Mouse (Mus musculus) neural tube, embryonic 11.5 days (tissue): ENCODE measurements at regions not wholly inside any gene's neighbourhood (a gene's known extent, or its start where the extent isn't known, plus 50 kb on each side); places are given as distances from the start of the nearest gene placed in this dataset.
"Not testable (repeated sequence)": the region's sequence is repeated elsewhere in the genome, so short reads cannot be mapped to it uniquely, and the experiment has no call there.

Experiments used
- ATAC-seq: fragments of 200-750 bp; cut with Nextera tagmentation; 2 replicates; pipeline ENCODE4 v1.8.0; 2017; ENCODE audit warnings: moderate number of reproducible peaks, mild to moderate bottlenecking, moderate TSS enrichment, moderate library complexity; ENCODE audit not compliant: insufficient read depth, low FRiP score, low TSS enrichment
- DNase-seq: peaks from one replicate; pipeline ENCODE4 v3.0.0-alpha.2; 2015; ENCODE audit warnings: low spot score
- H3K27ac ChIP-seq: fragments of 300-500 bp; sonication (generic); 2 replicates; pipeline ENCODE4 v1.5.1; 2014; ENCODE audit warnings: low read depth, mild to moderate bottlenecking, low read length
- H3K27me3 ChIP-seq: fragments of 300-500 bp; sonication (generic); 2 replicates; pipeline ENCODE4 v1.6.1; 2014; ENCODE audit warnings: mild to moderate bottlenecking, low read length, mixed read lengths; ENCODE audit not compliant: control insufficient read depth, insufficient read depth
- H3K36me3 ChIP-seq: fragments of 300-500 bp; sonication (generic); 2 replicates; pipeline ENCODE4 v1.6.1; 2014; ENCODE audit warnings: mild to moderate bottlenecking, low read length, moderate library complexity, mixed read lengths; ENCODE audit not compliant: control insufficient read depth, insufficient read depth
- H3K4me1 ChIP-seq: fragments of 300-500 bp; sonication (generic); 2 replicates; pipeline ENCODE4 v1.6.1; 2014; ENCODE audit warnings: low read length, mixed read lengths; ENCODE audit not compliant: control insufficient read depth, insufficient read depth
- H3K4me2 ChIP-seq: fragments of 300-500 bp; sonication (generic); 2 replicates; pipeline ENCODE4 v1.6.1; 2014; ENCODE audit warnings: low read depth, mild to moderate bottlenecking, moderate library complexity
- H3K4me3 ChIP-seq: fragments of 300-500 bp; sonication (generic); 2 replicates; pipeline ENCODE4 v1.5.1; 2014; ENCODE audit warnings: low read depth, low read length
- H3K9ac ChIP-seq: fragments of 300-500 bp; sonication (generic); 2 replicates; pipeline ENCODE4 v1.6.1; 2014; ENCODE audit warnings: mild to moderate bottlenecking, low read length
- H3K9me3 ChIP-seq: fragments of 300-500 bp; sonication (generic); 2 replicates; pipeline ENCODE4 v1.6.1; 2016; ENCODE audit warnings: low read length; ENCODE audit not compliant: control insufficient read depth
- WGBS: fragments of 180-500 bp; shearing (Covaris S2); extraction: QIAGEN DNeasy Blood & Tissue Kit; methylation state at CpG from one replicate; pipeline ENCODE4 v1.1.7; 2014; 5-methylcytosine and 5-hydroxymethylcytosine counted together

- no peak overlapping the region for H3K27ac ChIP-seq
- no peaks in the 10 kb centered on the region for H3K9me3 ChIP-seq
- no peak overlapping the region for H3K4me3 ChIP-seq
- no peaks in the 10 kb centered on the region for H3K27me3 ChIP-seq
- peak; percentile 83 for DNase-seq
- no peaks in the 10 kb centered on the region for H3K4me1 ChIP-seq
- H3K36me3 ChIP-seq: no peaks in the 10 kb centered on the region
- WGBS: 40% methylated on average over 16 of the region's 16 CpGs
- ATAC-seq: peak; percentile 72
- no peak overlapping the region for H3K4me2 ChIP-seq
- no peak overlapping the region for H3K9ac ChIP-seq
Observed at GRCm38 (mm10) chr4:8084954-8085639, 153.7 kb downstream of the Car8 start.

- H3K27ac ChIP-seq: no peak overlapping the region
- no peaks in the 10 kb centered on the region for H3K36me3 ChIP-seq
- H3K4me3 ChIP-seq: no peak overlapping the region
- H3K4me2 ChIP-seq: no peak overlapping the region
- H3K9ac ChIP-seq: no peak overlapping the region
- no peaks in the 10 kb centered on the region for H3K27me3 ChIP-seq
- 87% methylated on average over 4 of the region's 4 CpGs for WGBS
- DNase-seq: no peak
- no peaks in the 10 kb centered on the region for H3K4me1 ChIP-seq
- ATAC-seq: no peak
- no peaks in the 10 kb centered on the region for H3K9me3 ChIP-seq
Observed at GRCm38 (mm10) chr4:8079349-8079748, 159.5 kb downstream of the Car8 start.

- DNase-seq: no peak
- WGBS: 60% methylated on average over 6 of the region's 6 CpGs
- ATAC-seq: no peak
Observed at GRCm38 (mm10) chr4:8072989-8073573, 165.8 kb downstream of the Car8 start.

GRCm38 (mm10) chr4:8070693-8071092 is 168.1 kb downstream of the Car8 start:
- not testable (repeated sequence) for ATAC-seq, H3K27ac ChIP-seq, H3K9me3 ChIP-seq, H3K36me3 ChIP-seq, H3K9ac ChIP-seq, H3K4me2 ChIP-seq, H3K4me1 ChIP-seq, H3K4me3 ChIP-seq, DNase-seq, H3K27me3 ChIP-seq

More at GRCm38 (mm10) chr4:8072989-8073573, 165.8 kb downstream of the Car8 start:
- no peak overlapping the region for H3K9ac ChIP-seq
- H3K27ac ChIP-seq: no peak overlapping the region
- H3K9me3 ChIP-seq: no peaks in the 10 kb centered on the region
- H3K27me3 ChIP-seq: no peaks in the 10 kb centered on the region
- no peak overlapping the region for H3K4me2 ChIP-seq
- H3K4me1 ChIP-seq: no peaks in the 10 kb centered on the region
- H3K4me3 ChIP-seq: no peak overlapping the region
- H3K36me3 ChIP-seq: no peaks in the 10 kb centered on the region

- no peaks in the 10 kb centered on the region for H3K9me3 ChIP-seq
- H3K9ac ChIP-seq: no peak overlapping the region
- no peaks in the 10 kb centered on the region for H3K27me3 ChIP-seq
- ATAC-seq: no peak
- no peak for DNase-seq
- H3K4me3 ChIP-seq: no peak overlapping the region
- H3K4me2 ChIP-seq: no peak overlapping the region
- no peak overlapping the region for H3K27ac ChIP-seq
- no peaks in the 10 kb centered on the region for H3K36me3 ChIP-seq
- H3K4me1 ChIP-seq: no peaks in the 10 kb centered on the region
- 52% methylated on average over 2 of the region's 2 CpGs for WGBS
Observed at GRCm38 (mm10) chr4:8068086-8068485, 170.8 kb downstream of the Car8 start.

- no peak for DNase-seq
- H3K4me1 ChIP-seq: no peaks in the 10 kb centered on the region
- H3K36me3 ChIP-seq: no peaks in the 10 kb centered on the region
- no peak overlapping the region for H3K4me2 ChIP-seq
- no peaks in the 10 kb centered on the region for H3K9me3 ChIP-seq
- ATAC-seq: no peak
- H3K9ac ChIP-seq: no peak overlapping the region
- H3K27me3 ChIP-seq: no peaks in the 10 kb centered on the region
- no peak overlapping the region for H3K27ac ChIP-seq
- WGBS: 44% methylated on average over 4 of the region's 4 CpGs
- no peak overlapping the region for H3K4me3 ChIP-seq
Observed at GRCm38 (mm10) chr4:8041776-8042175, 197.1 kb downstream of the Car8 start.

- no peaks in the 10 kb centered on the region for H3K9me3 ChIP-seq
- H3K4me1 ChIP-seq: no peaks in the 10 kb centered on the region
- H3K4me2 ChIP-seq: no peak overlapping the region
- no peaks in the 10 kb centered on the region for H3K27me3 ChIP-seq
- H3K36me3 ChIP-seq: no peaks in the 10 kb centered on the region
- no peak overlapping the region for H3K4me3 ChIP-seq
- H3K27ac ChIP-seq: no peak overlapping the region
- no peak for DNase-seq
- 89% methylated on average over 1 of the region's 1 CpGs for WGBS
- ATAC-seq: no peak
- H3K9ac ChIP-seq: no peak overlapping the region
Observed at GRCm38 (mm10) chr4:8037863-8038262, 201.0 kb downstream of the Car8 start.

- WGBS: 87% methylated on average over 1 of the region's 1 CpGs
- not testable (repeated sequence) for H3K4me1 ChIP-seq, H3K9ac ChIP-seq, H3K4me2 ChIP-seq, H3K27ac ChIP-seq, DNase-seq, H3K9me3 ChIP-seq, H3K27me3 ChIP-seq, H3K4me3 ChIP-seq, H3K36me3 ChIP-seq, ATAC-seq
Observed at GRCm38 (mm10) chr4:8033402-8033801, 205.4 kb downstream of the Car8 start.

- Histone ChIP-seq H3K9me3 (no peaks in the 10 kb centered on the region), H3K4me1 (no peaks in the 10 kb centered on the region), H3K27ac (no peak overlapping the region), H3K4me2 (no peak overlapping the region), H3K4me3 (no peak overlapping the region), H3K36me3 (no peaks in the 10 kb centered on the region), H3K9ac (no peak overlapping the region), H3K27me3 (no peaks in the 10 kb centered on the region)
- ATAC-seq (peak; percentile 67), DNase-seq (peak; percentile 23)
- WGBS: 16% methylated on average over 1 of the region's 1 CpGs
Observed at GRCm38 (mm10) chr4:8005155-8005554, 233.7 kb downstream of the Car8 start.
